Mouse (Mus musculus) spleen, postnatal 4 days (tissue): Measurements from ENCODE around the gene Ehbp1l1.

Experiments
- DNase-seq, 2 experiments: peaks; one replicate each; pipeline ENCODE4 v3.0.0; 2022; ENCODE audit warnings: low spot score in 2 of 2

Ehbp1l1 gene

DNA sequence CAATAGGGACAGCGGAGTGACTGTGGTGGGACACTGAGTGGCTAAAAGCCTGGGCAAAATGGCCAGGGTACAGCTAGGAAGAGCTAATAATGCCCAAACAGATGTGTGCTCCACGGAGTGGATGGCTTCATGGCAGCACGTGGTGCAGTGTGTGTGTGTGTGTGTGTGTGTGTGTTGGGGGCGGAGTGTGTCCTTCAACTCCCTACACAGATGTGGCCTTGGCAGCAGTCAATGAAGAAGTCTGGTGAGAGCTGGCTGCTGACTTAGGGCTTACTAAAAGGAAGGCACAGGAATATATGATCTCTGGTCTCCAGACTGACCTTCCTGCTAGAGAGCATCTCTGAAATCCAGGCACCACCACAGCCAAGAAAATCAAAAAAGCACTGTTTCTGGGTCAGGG is 57.7 kb downstream of the Ehbp1l1 start:
- no peak for DNase-seq

DNA sequence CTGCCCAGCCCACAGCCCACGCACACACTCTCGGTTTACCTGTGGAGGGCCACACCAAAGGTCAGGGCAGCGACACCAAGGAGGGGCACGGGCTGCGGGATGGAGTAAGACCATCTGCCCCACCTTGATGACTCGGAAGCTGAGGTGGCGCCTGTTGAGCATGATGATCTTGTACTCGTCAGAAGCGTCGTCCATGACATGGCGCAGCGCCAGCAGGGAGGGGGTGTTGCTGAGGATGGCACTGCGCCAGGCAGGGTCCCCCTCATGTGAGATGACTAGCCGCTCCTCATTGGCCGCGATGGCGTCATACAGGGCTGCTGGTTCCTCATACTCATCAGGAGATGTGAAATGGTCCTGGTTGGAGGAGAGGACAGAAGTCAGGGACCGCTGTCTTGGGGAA is 59.7 kb downstream of the Ehbp1l1 start:
- no peak for DNase-seq

DNA sequence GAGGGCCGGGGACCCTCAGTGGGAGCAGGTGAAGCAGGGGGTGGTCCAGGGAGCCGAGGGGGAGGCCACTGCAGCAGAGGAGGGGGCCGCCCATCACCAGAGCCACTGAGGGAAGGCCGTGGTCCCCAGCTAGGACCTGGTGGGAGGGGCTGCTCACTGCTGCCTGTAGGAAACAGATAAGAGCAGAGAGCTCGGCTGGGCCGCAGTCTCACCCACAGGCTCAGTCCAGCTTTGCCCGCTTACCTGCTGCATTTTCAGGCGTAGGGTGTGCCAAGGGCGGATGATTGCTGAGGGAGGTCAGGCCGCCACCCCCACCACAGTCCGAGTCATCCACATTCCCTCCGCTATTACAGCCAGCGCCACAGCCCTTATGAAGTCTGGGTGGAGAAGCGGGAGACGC is 60.7 kb downstream of the Ehbp1l1 start:
- DNase-seq: peak; percentile 85 to 88

DNA sequence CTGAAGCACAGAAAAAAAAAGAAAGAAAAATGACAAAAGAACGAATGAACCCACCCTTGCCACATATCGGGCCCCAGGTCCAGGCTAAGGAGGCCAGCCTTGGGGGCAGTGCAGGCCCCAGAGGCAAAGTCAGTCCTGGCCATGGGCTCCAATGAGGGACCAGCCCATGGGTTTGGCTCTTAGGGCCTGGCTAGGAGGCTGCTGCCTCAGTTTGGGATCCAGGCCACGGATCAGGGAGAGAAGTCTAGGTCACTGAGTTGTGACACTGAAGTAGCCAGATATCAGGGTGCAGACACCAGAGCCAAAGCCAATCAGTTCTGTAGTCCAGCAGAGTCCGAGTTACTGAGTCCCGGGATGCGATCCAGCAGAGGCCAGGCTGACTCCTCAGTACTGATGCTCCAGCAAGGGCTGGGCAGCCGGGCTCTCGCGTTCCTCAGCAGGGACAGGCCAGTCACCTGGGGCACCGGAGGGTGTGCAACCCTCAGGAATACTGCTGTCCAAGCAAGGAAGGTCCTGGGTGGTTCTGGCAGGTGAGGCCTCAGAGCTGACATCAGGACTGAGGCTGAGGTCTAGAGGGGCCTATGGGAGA is 61.4 kb downstream of the Ehbp1l1 start:
- DNase-seq: peak in 1 of 2 experiments; percentile 44

DNA sequence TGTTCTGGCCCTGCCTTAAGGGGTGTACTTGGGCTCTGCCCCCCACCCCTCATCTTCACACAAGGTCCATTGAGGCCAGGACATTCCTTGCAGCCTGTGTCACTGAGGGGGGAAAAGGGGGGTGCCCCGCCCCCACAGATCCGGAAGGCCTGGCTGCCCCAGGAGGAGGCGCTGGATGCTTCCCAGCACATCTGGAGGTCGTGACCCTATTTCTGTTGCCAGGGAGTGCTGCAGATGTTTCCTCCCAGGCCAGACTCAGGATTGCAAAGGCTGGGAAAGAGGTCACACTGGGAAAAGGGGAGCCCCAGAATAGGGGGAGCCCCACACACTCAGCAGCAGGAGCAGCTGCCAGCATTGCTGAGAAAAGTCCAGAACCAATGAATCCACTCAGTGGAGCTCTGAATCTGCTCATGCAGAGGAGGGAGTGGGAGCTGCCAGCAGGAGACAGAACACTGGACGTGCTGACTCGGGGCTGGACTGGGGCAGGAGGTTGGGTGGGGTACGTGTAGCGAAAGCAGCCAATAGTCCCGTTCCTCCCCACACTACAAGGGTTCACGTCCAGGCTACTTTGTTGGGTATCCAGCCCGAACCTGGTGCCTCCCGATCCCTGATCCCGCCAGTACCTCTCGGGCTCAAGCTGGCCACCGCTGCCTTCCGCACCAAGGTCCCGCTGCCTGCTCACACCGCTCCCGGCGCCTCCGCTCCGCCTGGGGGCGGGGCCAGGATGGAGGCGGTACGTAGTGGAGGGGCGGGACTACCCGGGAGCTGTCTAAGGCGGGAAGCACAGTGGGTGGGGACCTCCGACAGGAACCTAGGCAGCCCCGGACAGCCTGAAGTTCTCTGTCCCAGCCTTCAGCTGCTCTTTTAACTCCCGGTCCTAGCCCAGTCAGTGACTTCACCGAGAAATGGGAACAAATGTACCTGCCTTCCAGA is 62.9 kb downstream of the Ehbp1l1 start, which contains the start of gene Sipa1:
Gene Sipa1 (minus strand): TSS at position 727 of the 933 bp plus-strand sequence.
- peak; percentile 98 for DNase-seq

DNA sequence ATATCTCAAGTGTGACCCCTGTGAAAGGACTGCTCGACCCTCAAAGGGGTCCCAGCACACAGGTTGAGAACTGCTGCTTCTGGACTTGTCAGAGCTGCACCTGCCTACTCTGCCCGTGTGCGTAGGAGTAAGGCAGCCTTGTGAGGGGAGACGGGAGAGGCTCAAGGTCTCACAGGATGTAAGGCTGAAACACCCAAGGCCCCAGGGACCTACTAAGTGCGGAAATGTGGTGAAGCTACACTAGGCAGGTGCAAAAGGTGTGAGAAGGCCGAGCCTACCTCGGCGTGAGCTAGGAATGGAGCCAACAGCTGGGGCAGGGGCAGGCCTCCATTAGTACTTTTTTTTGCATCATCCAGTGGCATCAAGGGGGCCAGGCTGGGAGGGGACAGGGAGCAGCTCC is 63.8 kb downstream of the Ehbp1l1 start:
- DNase-seq: peak in 1 of 2 experiments; percentile 57

DNA sequence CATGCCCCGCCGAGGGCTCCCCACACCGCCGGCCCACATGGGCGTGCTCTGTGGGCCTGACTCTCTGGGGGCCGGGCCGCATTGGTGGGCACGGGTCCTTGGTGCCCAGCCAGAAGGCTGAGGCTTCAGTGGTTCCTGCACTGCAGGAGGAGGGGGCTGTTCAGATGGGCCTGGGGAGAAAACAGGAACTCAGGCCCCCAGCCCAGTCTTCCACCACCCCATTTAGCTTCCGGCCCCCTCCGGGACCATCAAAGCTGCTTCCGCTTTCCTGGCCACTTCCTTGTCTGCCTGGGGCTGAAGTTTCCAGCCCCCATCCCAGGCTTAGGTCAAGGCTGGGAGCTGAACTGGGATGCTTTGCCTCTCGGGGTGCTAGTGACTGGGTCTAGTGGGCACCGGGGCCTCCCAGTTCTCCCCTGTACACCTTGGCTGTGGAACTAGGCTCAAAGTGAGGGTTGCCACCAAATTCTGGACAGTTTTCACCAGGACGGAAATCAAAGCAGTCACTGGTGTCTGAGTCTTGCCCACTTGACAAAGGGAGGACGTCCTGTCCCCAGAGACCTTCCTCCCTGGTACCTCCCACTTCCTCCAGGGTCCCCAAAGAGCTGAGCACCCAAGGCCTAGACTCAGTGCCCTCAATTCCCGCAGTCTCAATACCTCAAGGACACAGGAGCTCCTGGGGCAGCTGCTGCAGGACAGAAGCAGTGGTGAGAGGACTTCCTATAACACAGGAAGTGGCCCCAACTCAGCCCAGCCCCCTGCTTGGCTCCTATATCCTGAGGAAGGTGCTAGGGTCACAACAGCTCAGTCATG is 65.0 kb downstream of the Ehbp1l1 start:
- peak; percentile 71 to 81 for DNase-seq
